In genomic region chr11:44641496-44641895, GRCm38 (mm10) we compare ENCODE assay signal across 12 mouse cellular contexts. TPM values are rescaled to one million over a fixed set of nuclear protein-coding genes. Genes with fewer than 3 reads are reported as not detected.
A peak's percentile ranks its signal among the peaks of the same experiment; 100 is the strongest.
DNase-seq lines count a peak whose midpoint lies in the region.
"Had no signal": no experiment of that assay in that cellular context is flagged by ENCODE, and none has a peak within 500 bp of the region (broad histone marks: within the 10 kb centered on the region; RNA-seq: fewer than 3 reads in every experiment).

No protein-coding gene starts in this region.

- intact Hi-C loops in left cerebral cortex, postnatal 4 days (cut with DNase I) = no loop called here
- intact Hi-C loops in left cerebral cortex, postnatal 14 days (cut with DNase I) = no loop called here
- intact Hi-C loops in gastrocnemius, postnatal 36 days (cut with DNase I) = no loop called here

- peak; percentile 25 to 26 for DNase-seq in cerebellum, adult 18-20 months
- no peak for DNase-seq in cerebellum, adult 8-10 months
- peak; percentile 42 for DNase-seq in left cerebral cortex, postnatal 4 days
- DNase-seq in left cerebral cortex, postnatal 14 days (ENCODE audit: low spot score in 2 of 2) = no peak
- DNase-seq in cerebellum, postnatal 25 days = peak; percentile 29 to 56
- no peak for DNase-seq in gastrocnemius, postnatal 36 days
- no peak for DNase-seq in urinary bladder, postnatal 25 days (ENCODE audit: low spot score)
- DNase-seq: heart, postnatal 14 days; liver, embryonic 13.5 days; lung, embryonic 14.5 days; retina, postnatal 1 day; thymus, postnatal 25 days had no signal

RNA-seq across cellular contexts. Expression of gene Ebf1, which starts 24.4 kb away (rescaled TPM):
- total RNA-seq in left cerebral cortex, postnatal 4 days (2021) = 1 to 10 TPM; 5.9 to 6.7 TPM
- total RNA-seq in left cerebral cortex, postnatal 14 days (2021) = 1 to 10 TPM; 4.2 to 4.6 TPM
- 10 to 100 TPM in 1 of 2 experiments, 1 to 10 TPM in 1; 9.5 to 10.0 TPM for total RNA-seq in gastrocnemius, postnatal 36 days (2021)

Comparison
In these comparisons a context has a peak if more than half of its experiments do, and no peak if none do; other contexts are left out.
1. DNase-seq: peak in cerebellum, adult 18-20 months (2 of 2), left cerebral cortex, postnatal 4 days (single experiment) and cerebellum, postnatal 25 days (2 of 2); none in cerebellum, adult 8-10 months (single experiment), left cerebral cortex, postnatal 14 days (0 of 2), gastrocnemius, postnatal 36 days (0 of 2) and urinary bladder, postnatal 25 days (single experiment).